Mouse (Mus musculus): ENCODE data around the gene Tram2. TPM values are rescaled to one million over a fixed set of nuclear protein-coding genes. Genes with fewer than 3 reads are reported as not detected.

Gene Tram2
- polyA plus RNA-seq, 2 experiments = 1.2 to 1.8 TPM

DNA sequence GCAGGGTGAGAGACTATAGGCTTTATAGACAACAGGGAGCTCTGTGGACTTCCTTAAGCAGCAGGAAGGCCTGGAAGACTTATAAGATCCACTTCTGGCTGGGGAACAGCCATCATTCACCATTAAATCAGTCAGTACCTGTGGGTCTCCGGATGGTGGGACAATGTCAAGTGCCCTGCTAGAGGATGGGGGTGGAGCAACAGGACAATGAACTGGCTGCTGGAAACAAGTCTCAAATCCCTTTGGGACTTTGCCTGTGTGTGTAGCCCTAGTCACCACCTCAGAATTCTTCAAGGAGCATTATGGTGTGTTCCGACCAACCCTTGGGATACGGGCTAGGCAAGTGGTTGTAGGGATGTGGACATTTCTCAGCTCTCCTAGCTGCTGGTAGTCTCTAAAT, 55.9 kb downstream of the Tram2 start:
- no peak overlapping the region for H3K4me2 ChIP-seq (ENCODE audit: low read depth)
- H3K27ac ChIP-seq = no peak overlapping the region
- 73% methylated on average over 3 of the region's 3 CpGs for WGBS (ENCODE audit: insufficient replicate concordance)
- no peaks in the 10 kb centered on the region for H3K9me3 ChIP-seq (ENCODE audit: control insufficient read depth, low read length)
- no peak overlapping the region for H3K9ac ChIP-seq (replicated peaks)
- TF ChIP-seq CTCF (IDR thresholded peaks at IDR 0.05; ENCODE audit: low read depth) (no peak), EP300 (IDR thresholded peaks at IDR 0.05; ENCODE audit: low read depth) (no peak)
- no peak overlapping the region for H3K4me3 ChIP-seq (ENCODE audit: insufficient read depth in 1 of 2, low read depth in 2 of 2, low read length in 2 of 2)
- ATAC-seq (ENCODE audit: insufficient read depth) (no peak), DNase-seq (ENCODE audit: low read depth in 3 of 3, low spot score in 3 of 3) (no peak)
- no peaks in the 10 kb centered on the region; a peak in 1 of 4 replicates for H3K4me1 ChIP-seq (replicated peaks; ENCODE audit: control insufficient read depth in 2 of 2, insufficient read depth in 2 of 2, low read length in 1 of 2)
- H3K27me3 ChIP-seq (ENCODE audit: control insufficient read depth, insufficient read depth, low read length) = no peaks in the 10 kb centered on the region
- H3K36me3 ChIP-seq (replicated peaks; ENCODE audit: control insufficient read depth, insufficient read depth, low read depth) = no peaks in the 10 kb centered on the region

DNA sequence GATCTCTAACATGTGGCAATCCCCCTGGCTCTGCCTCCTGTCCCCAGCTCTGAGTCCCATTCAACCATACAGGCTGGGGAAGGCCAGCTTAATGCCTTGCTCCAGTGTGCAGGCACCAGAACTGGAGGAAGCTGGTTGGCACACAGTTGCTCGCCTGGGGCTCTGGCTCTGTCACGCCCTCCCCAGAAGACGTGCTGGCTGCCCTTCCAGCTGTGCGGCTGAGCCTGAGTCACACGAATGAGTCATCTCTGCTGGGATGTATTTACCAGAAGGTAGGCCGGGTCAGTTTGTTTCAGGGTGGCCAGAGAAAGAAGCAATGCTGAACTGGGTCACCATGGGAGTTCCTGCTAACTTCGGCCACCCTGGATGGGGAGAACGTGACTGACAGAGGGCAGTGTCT, 64.6 kb downstream of the Tram2 start:
- Histone ChIP-seq H3K9me3 (ENCODE audit: control insufficient read depth, low read length) (no peaks in the 10 kb centered on the region), H3K4me1 (replicated peaks; ENCODE audit: control insufficient read depth in 2 of 2, insufficient read depth in 2 of 2, low read length in 1 of 2) (no peaks in the 10 kb centered on the region), H3K27ac (no peak overlapping the region), H3K9ac (replicated peaks) (no peak overlapping the region), H3K4me2 (ENCODE audit: low read depth) (no peak overlapping the region), H3K27me3 (ENCODE audit: control insufficient read depth, insufficient read depth, low read length) (no peaks in the 10 kb centered on the region), H3K36me3 (replicated peaks; ENCODE audit: control insufficient read depth, insufficient read depth, low read depth) (no peaks in the 10 kb centered on the region), H3K4me3 (ENCODE audit: insufficient read depth in 1 of 2, low read depth in 2 of 2, low read length in 2 of 2) (no peak overlapping the region)
- ATAC-seq (ENCODE audit: insufficient read depth) = no peak
- DNase-seq (ENCODE audit: low read depth in 3 of 3, low spot score in 3 of 3) = peak in 1 of 3 experiments; percentile 9
- TF ChIP-seq CTCF (IDR thresholded peaks at IDR 0.05; ENCODE audit: low read depth) (no peak), EP300 (IDR thresholded peaks at IDR 0.05; ENCODE audit: low read depth) (no peak)
- WGBS (ENCODE audit: insufficient replicate concordance) = 45% methylated on average over 8 of the region's 8 CpGs

DNA sequence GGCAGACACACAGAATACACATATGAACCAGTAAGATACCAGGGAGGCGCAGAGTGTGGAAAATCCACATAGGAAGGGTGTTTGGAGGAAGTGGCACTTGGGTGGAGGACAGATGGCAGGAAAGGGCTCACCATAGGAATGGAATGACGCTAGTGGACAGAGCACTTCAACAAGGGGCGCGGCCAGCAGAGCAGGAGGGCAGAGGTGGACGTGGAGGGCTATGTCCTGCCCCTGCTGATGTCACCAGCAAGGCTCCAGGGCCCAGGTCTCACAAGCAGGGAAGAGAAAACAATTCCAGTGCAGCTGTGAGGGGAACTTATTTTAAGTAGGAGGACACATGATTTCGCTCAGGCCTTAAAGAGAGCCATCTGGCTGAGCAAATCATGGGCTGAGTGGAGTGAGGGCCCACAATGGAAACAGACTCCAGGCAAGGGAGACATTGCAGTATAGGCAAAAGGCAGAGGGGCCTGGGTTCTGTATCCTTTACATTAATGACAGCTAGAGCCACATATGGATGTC, 68.7 kb downstream of the Tram2 start:
- no peak for DNase-seq (ENCODE audit: low read depth in 3 of 3, low spot score in 3 of 3)
- no peaks in the 10 kb centered on the region for H3K36me3 ChIP-seq (replicated peaks; ENCODE audit: control insufficient read depth, insufficient read depth, low read depth)
- TF ChIP-seq EP300 (IDR thresholded peaks at IDR 0.05; ENCODE audit: low read depth) = no peak
- no peak for TF ChIP-seq CTCF (IDR thresholded peaks at IDR 0.05; ENCODE audit: low read depth)
- no peak overlapping the region for H3K9ac ChIP-seq (replicated peaks)
- H3K4me3 ChIP-seq (ENCODE audit: insufficient read depth in 1 of 2, low read depth in 2 of 2, low read length in 2 of 2) = no peak overlapping the region
- H3K4me2 ChIP-seq (ENCODE audit: low read depth) = no peak overlapping the region
- no peaks in the 10 kb centered on the region for H3K9me3 ChIP-seq (ENCODE audit: control insufficient read depth, low read length)
- 66% methylated on average over 6 of the region's 6 CpGs for WGBS (ENCODE audit: insufficient replicate concordance)
- H3K27me3 ChIP-seq (ENCODE audit: control insufficient read depth, insufficient read depth, low read length) = no peaks in the 10 kb centered on the region
- no peak overlapping the region for H3K27ac ChIP-seq
- H3K4me1 ChIP-seq (replicated peaks; ENCODE audit: control insufficient read depth in 2 of 2, insufficient read depth in 2 of 2, low read length in 1 of 2) = no peaks in the 10 kb centered on the region
- no peak for ATAC-seq (ENCODE audit: insufficient read depth)

DNA sequence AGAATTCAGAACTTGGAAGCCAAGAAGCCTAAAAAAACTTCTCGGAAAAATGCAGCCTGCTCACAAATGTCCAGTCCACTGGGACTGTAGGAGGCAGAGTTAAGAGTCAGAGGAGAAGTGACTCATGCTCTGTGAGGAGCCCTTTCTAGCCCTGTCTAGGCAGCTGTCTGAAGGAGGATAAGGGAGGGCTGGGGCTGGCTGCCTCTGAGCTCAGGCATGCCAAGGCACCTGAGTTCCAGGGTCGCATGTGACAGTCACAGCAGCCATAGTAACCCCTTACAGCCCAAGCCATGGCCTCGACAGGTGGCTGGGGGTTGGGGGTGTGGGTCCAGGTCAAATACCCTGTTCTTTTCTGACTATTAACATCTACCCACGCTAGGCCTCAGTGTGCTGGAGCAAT, 70.1 kb downstream of the Tram2 start:
- no peak overlapping the region for H3K27ac ChIP-seq
- H3K4me1 ChIP-seq (replicated peaks; ENCODE audit: control insufficient read depth in 2 of 2, insufficient read depth in 2 of 2, low read length in 1 of 2) = no peaks in the 10 kb centered on the region
- H3K9me3 ChIP-seq (ENCODE audit: control insufficient read depth, low read length) = no peaks in the 10 kb centered on the region
- H3K4me2 ChIP-seq (ENCODE audit: low read depth) = no peak overlapping the region
- H3K9ac ChIP-seq (replicated peaks) = no peak overlapping the region
- H3K4me3 ChIP-seq (ENCODE audit: insufficient read depth in 1 of 2, low read depth in 2 of 2, low read length in 2 of 2) = no peak overlapping the region
- no peaks in the 10 kb centered on the region for H3K36me3 ChIP-seq (replicated peaks; ENCODE audit: control insufficient read depth, insufficient read depth, low read depth)
- ATAC-seq (ENCODE audit: insufficient read depth) = no peak
- 50% methylated on average over 4 of the region's 4 CpGs for WGBS (ENCODE audit: insufficient replicate concordance)
- no peaks in the 10 kb centered on the region for H3K27me3 ChIP-seq (ENCODE audit: control insufficient read depth, insufficient read depth, low read length)
- TF ChIP-seq EP300 (IDR thresholded peaks at IDR 0.05; ENCODE audit: low read depth) (no peak), CTCF (IDR thresholded peaks at IDR 0.05; ENCODE audit: low read depth) (no peak)
- no peak for DNase-seq (ENCODE audit: low read depth in 3 of 3, low spot score in 3 of 3)

DNA sequence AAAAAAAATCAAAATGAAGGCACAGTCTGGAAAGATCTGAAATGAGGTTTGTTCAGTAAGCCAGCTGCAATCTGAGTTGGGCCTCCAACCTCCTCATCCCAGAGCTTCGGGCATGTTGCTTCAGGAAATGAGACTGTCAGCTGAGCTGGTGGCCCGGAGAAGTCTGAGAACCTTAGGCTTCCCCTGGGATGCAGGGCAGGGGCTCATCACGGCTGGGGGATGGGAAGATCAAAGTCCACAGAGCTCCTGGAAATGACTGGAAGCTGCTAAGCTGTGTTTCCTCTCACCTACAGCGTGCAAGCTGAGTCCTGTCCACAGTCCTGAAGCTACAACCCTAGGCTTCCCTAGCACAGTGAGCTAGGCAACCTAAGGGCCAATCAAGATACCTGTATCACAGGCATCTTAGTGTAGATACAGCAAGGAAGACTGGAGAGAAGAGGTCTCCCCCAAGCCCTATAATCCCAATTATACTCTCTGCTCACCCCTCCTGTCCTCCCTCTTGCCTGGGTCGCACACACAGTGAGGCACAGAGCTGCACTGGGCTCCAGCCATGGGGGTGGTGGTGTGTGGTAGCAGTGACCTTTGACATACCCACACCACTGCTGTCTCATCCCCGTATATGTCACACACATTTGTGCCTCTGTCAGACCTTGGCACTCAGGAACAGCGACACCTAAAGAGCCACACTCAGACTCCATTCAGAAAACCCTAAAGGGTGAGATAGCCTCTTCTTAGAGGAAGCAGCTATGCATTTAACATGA, 70.9 kb downstream of the Tram2 start:
- Histone ChIP-seq H3K4me1 (replicated peaks; ENCODE audit: control insufficient read depth in 2 of 2, insufficient read depth in 2 of 2, low read length in 1 of 2) (no peaks in the 10 kb centered on the region), H3K9ac (replicated peaks) (no peak overlapping the region), H3K9me3 (ENCODE audit: control insufficient read depth, low read length) (no peaks in the 10 kb centered on the region), H3K4me2 (ENCODE audit: low read depth) (no peak overlapping the region), H3K4me3 (ENCODE audit: insufficient read depth in 1 of 2, low read depth in 2 of 2, low read length in 2 of 2) (no peak overlapping the region), H3K27me3 (ENCODE audit: control insufficient read depth, insufficient read depth, low read length) (no peaks in the 10 kb centered on the region), H3K36me3 (replicated peaks; ENCODE audit: control insufficient read depth, insufficient read depth, low read depth) (no peaks in the 10 kb centered on the region), H3K27ac (no peak overlapping the region)
- TF ChIP-seq CTCF (IDR thresholded peaks at IDR 0.05; ENCODE audit: low read depth) (no peak), EP300 (IDR thresholded peaks at IDR 0.05; ENCODE audit: low read depth) (no peak)
- WGBS (ENCODE audit: insufficient replicate concordance) = 50% methylated on average over 7 of the region's 7 CpGs
- ATAC-seq (ENCODE audit: insufficient read depth) = no peak
- DNase-seq (ENCODE audit: low read depth in 3 of 3, low spot score in 3 of 3) = no peak
